Mouse (Mus musculus) thymus, postnatal 10 days (tissue): ENCODE results near the gene Esp6.
"Not testable (repeated sequence)": the region's sequence is repeated elsewhere in the genome, so short reads cannot be mapped to it uniquely, and the experiment has no call there.

Source experiments
- DNase-seq, 2 experiments: peaks; one replicate each; pipeline ENCODE4 v3.0.0; 2021; ENCODE audit warnings: low spot score in 2 of 2

Esp6 gene

GRCm38 (mm10) chr17:40561207-40561606 is at the start of gene Esp6:
TSS of gene Esp6 (plus strand) at chr17:40561507.
- DNase-seq: no peak

- no peak for DNase-seq
Observed at GRCm38 (mm10) chr17:40519818-40520217, 41.5 kb upstream of the Esp6 start, which contains the start of gene Esp8. TSS of gene Esp8 (plus strand) at chr17:40520022.

- DNase-seq: no peak
Observed at GRCm38 (mm10) chr17:40529813-40530212, 31.5 kb upstream of the Esp6 start.

- no peak for DNase-seq
Observed at GRCm38 (mm10) chr17:40531147-40531546, 30.2 kb upstream of the Esp6 start.

- not testable (repeated sequence) for DNase-seq
Observed at GRCm38 (mm10) chr17:40547005-40547404, 14.3 kb upstream of the Esp6 start.

GRCm38 (mm10) chr17:40553470-40553869 is 7.8 kb upstream of the Esp6 start:
- DNase-seq: no peak

- DNase-seq: not testable (repeated sequence)
Observed at GRCm38 (mm10) chr17:40583906-40584305, 22.6 kb downstream of the Esp6 start.

- no peak for DNase-seq
Observed at GRCm38 (mm10) chr17:40591297-40591696, 30.0 kb downstream of the Esp6 start.

- no peak for DNase-seq
Observed at GRCm38 (mm10) chr17:40598294-40598693, 37.0 kb downstream of the Esp6 start, which contains the start of gene Esp4. TSS of gene Esp4 (plus strand) at chr17:40598594.
